Mouse (Mus musculus): ENCODE results near the gene Gm37240.

- no peak for TF ChIP-seq POLR2A (IDR thresholded peaks at IDR 0.05; ENCODE audit: borderline replicate concordance, insufficient read depth, low read length)
- TF ChIP-seq CTCF (IDR thresholded peaks at IDR 0.05; ENCODE audit: borderline replicate concordance, insufficient read depth, low read depth, low read length): no peak
Observed at GRCm38 (mm10) chr3:84637095-84637494, 1250.2 kb downstream of the Gm37240 start.
